Mouse (Mus musculus) lung, postnatal 0 days (tissue): ENCODE results near the gene Scyl2.

ENCODE experiments used
- CTCF ChIP-seq: IDR thresholded peaks from 2 replicates; pipeline ENCODE4 v1.5.1; 2016; ENCODE audit warnings: antibody characterized with exemption, mild to moderate bottlenecking
- EP300 ChIP-seq: IDR thresholded peaks from 2 replicates; pipeline ENCODE4 v1.6.1; 2016; ENCODE audit warnings: antibody characterized with exemption, mild to moderate bottlenecking, control low read depth

- TF ChIP-seq CTCF (no peak), EP300 (no peak)
These were observed 34.7 kb upstream of the Scyl2 start for GRCm38 (mm10) chr10:89720796-89721195.
